Mouse (Mus musculus) G1E (cell line): ENCODE data around the gene Actl6b.

ENCODE experiments used
- CTCF ChIP-seq: IDR thresholded peaks from 2 replicates; pipeline ENCODE4 v1.5.1; 2012; ENCODE audit warnings: low read depth, low read length, inconsistent platforms, mixed read lengths
- GATA1 ChIP-seq: IDR thresholded peaks from 2 replicates; pipeline ENCODE4 v1.6.1; 2012; ENCODE audit warnings: borderline replicate concordance, low read length, inconsistent platforms, mixed read lengths
- POLR2AphosphoS5 ChIP-seq: IDR thresholded peaks from 2 replicates; pipeline ENCODE4 v1.6.1; 2012; ENCODE audit warnings: low read depth, low read length, inconsistent platforms; ENCODE audit not compliant: insufficient replicate concordance
- TAL1 ChIP-seq: conservative IDR thresholded peaks from 2 replicates; pipeline ENCODE4 v1.6.1; 2012; ENCODE audit warnings: low read depth, low read length, inconsistent platforms, mixed read lengths

- no peak for TF ChIP-seq CTCF
- no peak for TF ChIP-seq GATA1
- TF ChIP-seq POLR2AphosphoS5 = no peak
- no peak for TF ChIP-seq TAL1
Measured at GRCm38 (mm10) chr5:137553000-137553399, 317 bp upstream of the Actl6b start.
